Mouse (Mus musculus) embryonic fibroblast, embryonic 13.5 days (primary cell): Measurements from ENCODE around the gene Elovl4.

Experiments
- CTCF ChIP-seq: IDR thresholded peaks from 2 replicates; pipeline ENCODE4 v1.5.1; 2011; ENCODE audit warnings: mild to moderate bottlenecking, control low read depth, low read length, moderate library complexity, borderline replicate concordance; ENCODE audit not compliant: insufficient read depth
- POLR2A ChIP-seq: IDR thresholded peaks from 2 replicates; pipeline ENCODE4 v1.6.1; 2011; ENCODE audit warnings: low read depth, mild to moderate bottlenecking, control low read depth, low read length, moderate library complexity

GRCm38 (mm10) chr9:83761318-83761717, 44.8 kb downstream of the Elovl4 start:
- TF ChIP-seq CTCF: no peak
- no peak for TF ChIP-seq POLR2A
